Mouse (Mus musculus): Measurements from ENCODE around the gene Aagab.

DNA sequence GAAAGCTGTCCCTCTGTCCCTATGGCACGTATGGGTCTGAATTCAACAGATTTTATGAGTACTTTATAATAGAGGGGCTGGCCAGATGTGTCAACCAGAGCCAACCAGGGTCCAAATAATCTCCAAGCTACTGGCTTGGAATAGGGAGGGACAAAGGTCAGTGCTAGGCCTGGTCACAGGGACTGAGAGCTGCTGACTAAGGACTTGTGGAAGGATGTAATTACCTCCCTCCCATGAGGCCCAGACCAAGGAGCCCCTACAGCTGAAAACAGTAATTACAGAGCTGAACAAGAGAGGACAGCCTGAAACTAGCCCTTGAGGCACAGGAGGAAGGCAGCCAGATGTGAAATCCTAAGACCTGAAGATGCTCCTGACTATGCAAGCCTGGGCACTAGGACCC lies 66.2 kb downstream of the Aagab start:
- TF ChIP-seq CTCF (IDR thresholded peaks at IDR 0.05 in 2 of 3, conservative IDR thresholded peaks at IDR 0.05 in 1 of 3; ENCODE audit: control insufficient read depth in 1 of 3, insufficient read depth in 1 of 3, low read depth in 2 of 3, low read length in 3 of 3, poor library complexity in 1 of 3, severe bottlenecking in 1 of 3) (no peak), MAX (IDR thresholded peaks at IDR 0.05; ENCODE audit: low read length) (no peak), MYC (IDR thresholded peaks at IDR 0.05; ENCODE audit: low read depth, low read length) (no peak), GABPA (IDR thresholded peaks at IDR 0.05; ENCODE audit: low read depth, low read length) (no peak), RAD21 (IDR thresholded peaks at IDR 0.05; ENCODE audit: low read depth, low read length) (no peak), USF1 (IDR thresholded peaks at IDR 0.05; ENCODE audit: low read depth, low read length) (no peak), GATA1 (IDR thresholded peaks at IDR 0.05; ENCODE audit: low read depth, low read length) (no peak)
